Mouse (Mus musculus) embryo, embryonic 10 days (tissue): ENCODE measurements at regions not wholly inside any gene's neighbourhood (a gene's known extent, or its start where the extent isn't known, plus 50 kb on each side); places are given as distances from the start of the nearest gene placed in this dataset.

Experiments used
- DNase-seq: peaks from one replicate; pipeline ENCODE4 v3.0.0-alpha.2; 2015; ENCODE audit warnings: low spot score

GRCm38 (mm10) chr6:112133522-112133921, 140.0 kb upstream of the Lmcd1 start:
- peak; percentile 52 for DNase-seq

DNA sequence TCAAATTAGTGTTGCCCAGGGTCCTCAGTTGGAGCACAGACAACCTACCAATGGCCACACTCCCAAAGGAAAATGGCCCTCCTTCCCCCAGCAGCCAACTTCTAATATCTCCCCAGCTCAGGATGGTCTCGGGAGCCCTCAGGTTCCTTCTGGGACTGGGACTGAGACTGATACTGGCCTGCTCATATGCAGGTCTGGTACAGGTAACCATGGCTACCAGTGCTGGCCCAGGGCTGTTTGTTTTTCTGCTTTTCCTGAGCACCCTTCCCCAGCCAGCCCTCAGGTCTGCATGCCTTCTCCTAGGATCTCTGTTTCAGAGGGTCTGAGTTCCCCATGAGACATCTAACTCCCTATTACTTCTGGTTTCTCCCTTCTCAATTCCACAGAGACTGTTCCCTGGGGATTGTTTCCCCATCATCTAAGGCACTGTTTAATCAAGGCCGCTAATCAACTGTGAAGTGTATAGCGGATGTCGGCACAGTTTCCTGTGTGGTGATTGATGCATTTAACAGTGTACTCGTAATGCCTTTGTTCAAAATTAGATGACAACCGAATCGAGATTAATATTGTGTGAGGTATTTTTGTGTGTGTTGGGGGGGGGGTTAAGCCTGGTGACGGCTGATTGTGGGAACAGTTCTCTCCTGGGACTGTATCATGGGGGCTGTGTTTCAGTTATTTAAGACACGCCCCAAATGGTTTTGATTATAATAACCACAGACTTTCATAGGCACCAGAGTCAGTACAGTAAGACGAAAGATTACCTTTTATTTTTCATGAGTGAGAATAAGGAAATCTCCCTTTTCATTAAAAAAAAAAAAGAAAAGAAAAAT, 120.8 kb upstream of the Lmcd1 start:
- no peak for DNase-seq

GRCm38 (mm10) chr6:112167487-112167886, 106.1 kb upstream of the Lmcd1 start:
- DNase-seq, result no peak

- DNase-seq, result no peak
Observed at GRCm38 (mm10) chr6:112176344-112176743, 97.2 kb upstream of the Lmcd1 start.

DNA sequence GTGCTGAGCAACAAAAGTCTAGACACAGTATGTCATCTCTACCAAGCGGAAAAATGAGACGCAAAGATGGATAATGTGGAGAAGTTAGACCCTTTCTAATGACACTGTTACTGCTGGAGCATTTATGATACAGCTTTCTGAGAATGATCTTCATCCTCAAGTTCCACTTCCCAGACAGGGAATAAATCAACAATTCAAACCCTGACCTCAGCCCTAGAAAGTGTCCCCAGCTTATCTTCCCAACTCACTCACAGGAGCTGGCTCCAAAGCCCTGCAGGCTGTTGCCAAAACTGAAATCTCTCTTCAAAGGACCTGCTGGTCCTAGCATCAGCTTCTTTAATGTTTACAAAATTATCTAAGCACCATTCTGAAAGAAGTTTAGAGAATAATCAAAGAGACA, 85.9 kb upstream of the Lmcd1 start:
- no peak for DNase-seq

DNA sequence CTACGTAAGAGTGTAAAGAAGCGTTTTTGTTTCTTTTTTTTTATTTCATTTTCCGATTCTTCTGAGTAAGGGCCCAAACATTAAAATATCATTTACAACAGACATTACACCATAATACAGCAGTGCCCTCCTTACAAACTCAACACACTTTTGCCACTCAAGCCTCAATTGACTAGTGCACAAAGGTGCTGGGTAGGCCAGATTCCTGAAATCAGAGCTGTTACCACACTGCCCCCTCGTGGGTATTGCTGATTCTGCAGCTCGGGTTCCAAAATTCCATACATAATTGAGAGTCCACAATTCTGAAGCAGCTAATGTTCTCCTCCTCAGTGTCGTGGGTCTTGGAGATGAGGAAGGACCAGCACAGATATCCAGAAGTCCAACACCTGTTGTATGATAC, 82.5 kb upstream of the Lmcd1 start:
- DNase-seq, result peak; percentile 75

- DNase-seq, result peak; percentile 93
Observed at GRCm38 (mm10) chr6:112197445-112197844, 76.1 kb upstream of the Lmcd1 start.

- no peak for DNase-seq
Observed at GRCm38 (mm10) chr6:112199241-112199640, 74.3 kb upstream of the Lmcd1 start.

DNA sequence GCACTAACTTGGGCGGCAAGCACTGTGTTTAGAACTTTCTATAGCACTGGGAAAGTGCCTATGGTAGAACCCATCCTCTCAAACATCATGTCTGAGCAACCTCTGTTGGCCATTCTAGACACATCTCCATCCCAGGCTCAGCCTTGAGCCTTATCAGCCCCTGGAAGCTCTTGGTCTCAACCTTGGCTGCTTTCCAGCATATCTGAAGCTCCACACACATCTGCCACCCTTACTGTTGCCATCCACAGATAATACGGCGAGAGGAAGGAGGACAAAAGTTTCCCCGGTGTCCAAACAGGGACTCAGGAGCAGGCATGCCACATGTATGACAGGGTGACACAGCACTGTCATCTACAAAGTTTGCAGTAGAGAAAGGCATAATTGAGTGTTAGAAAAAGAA, 71.4 kb upstream of the Lmcd1 start:
- DNase-seq, result no peak

DNA sequence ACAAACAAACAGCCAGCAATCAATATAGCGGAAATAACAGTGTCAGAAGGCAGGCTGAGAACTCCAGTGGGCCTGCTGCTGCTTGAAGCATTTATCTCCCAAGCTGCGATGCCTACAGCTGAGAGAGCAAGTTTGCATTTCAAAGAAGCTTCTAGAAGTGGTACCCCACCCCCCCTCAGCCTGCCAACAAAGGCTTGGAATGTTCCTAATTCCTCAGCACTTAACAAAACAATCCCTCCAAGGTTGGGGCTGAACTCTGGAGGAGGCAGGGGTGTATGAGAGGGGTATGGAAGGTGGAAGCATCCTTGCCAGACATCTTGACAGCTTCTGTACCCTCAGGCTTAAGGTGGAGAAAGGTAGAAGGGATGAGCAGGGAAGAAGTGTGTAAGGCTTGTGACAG, 70.2 kb upstream of the Lmcd1 start:
- DNase-seq, result no peak

- no peak for DNase-seq
Observed at GRCm38 (mm10) chr6:112204956-112205355, 68.6 kb upstream of the Lmcd1 start.

- no peak for DNase-seq
Observed at GRCm38 (mm10) chr6:112205420-112205995, 68.0 kb upstream of the Lmcd1 start.

- peak; percentile 77 for DNase-seq
Observed at GRCm38 (mm10) chr6:112207229-112207628, 66.3 kb upstream of the Lmcd1 start.

- DNase-seq, result peak; percentile 78
Observed at GRCm38 (mm10) chr6:112210238-112210950, 63.2 kb upstream of the Lmcd1 start.

DNA sequence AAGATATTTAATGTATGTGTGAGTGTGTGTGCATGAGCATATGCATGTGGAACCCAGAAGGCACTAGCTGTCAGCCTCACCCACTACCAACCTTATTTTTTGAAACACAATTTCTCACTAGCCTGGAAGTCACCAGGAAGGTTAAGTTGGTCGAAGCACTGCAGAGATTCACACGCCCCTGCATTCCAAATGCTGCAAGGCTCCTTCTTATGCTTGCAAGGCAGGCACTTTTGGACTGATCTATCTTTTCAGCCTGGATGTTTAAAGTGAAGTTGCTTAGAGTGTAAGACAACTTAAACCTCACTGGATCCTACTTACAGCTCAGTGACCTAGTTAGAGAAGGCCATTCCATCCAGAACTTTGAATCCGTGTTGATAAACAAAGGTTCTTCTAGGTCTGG, 56.7 kb upstream of the Lmcd1 start:
- no peak for DNase-seq

DNA sequence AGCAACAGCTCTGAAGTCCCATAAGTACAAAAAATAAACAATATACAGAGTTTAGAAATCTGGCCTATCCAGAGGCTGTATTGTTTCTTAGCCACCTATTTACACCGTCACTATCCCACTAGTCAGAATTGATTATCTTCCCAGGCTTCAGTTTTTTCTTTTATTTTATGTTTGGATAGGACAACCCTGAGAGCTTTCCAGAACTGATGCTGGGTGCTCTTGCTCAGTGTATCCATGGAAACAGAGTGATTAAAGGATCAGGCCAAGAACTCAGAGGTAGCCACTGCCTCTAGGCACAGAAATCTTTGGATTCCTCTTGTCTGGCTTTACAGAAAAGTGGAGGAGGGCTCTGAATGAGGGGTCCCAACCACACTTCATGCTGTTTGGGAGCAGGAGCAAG, 55.3 kb upstream of the Lmcd1 start:
- no peak for DNase-seq

DNA sequence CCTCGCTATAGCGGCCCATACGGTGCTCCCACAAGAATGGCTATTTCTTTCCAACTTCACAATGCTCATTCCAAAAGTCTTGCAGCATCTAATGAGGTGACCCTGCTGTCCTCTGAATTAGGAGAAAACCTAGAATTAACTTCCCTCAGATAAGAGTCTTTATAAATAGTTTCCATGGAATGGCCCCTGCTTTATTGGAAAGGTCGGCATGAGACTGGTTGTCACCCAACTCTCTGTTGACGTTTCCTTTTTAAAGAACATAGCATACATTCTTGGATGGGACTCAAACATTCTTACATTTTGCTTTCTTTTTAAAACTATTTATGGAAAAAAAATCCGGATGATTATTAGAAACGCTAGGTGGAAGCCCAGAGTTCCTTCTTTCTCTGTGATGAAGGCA, 53.9 kb upstream of the Lmcd1 start:
- DNase-seq, result no peak

DNA sequence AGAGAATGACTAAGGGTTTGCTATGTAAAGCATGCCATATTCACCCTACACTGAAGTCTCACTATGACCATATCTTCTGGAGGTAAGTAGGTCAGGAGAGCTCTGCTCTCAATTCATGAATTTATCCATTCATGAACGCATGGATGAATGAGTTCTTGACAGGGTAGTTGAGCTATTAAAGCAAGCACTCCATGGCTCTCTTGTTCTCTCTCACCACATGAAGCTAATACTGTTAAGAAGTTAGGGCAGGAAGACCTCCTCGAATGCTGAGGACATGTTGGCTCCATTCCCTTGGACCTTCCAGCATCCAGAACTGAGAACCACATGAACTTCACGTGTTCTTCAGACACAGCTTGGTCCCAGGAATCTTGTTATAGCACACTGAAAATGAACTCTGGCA, 53.4 kb upstream of the Lmcd1 start:
- DNase-seq, result no peak

- no peak for DNase-seq
Observed at GRCm38 (mm10) chr6:112221373-112221772, 52.2 kb upstream of the Lmcd1 start.

DNA sequence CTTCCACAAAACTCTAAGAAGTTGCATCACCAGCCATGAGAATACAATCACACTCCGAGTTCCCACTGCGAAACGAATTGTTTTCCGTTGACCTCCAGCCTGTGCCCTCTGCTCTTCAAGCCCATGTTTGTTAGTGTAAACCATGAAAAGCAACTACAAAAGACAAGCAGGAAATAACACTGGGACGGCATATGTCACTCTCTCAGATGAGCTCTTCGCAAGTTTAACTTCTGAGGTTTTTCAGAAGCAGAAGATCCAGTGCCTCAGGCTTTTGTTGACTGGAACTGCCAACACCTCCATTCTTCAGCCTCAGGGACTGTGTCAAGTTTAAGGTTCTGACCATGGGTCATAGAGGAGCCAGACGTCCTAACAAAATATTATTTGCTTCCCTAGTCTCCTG, 50.2 kb upstream of the Lmcd1 start:
- DNase-seq, result no peak
